Mouse (Mus musculus): Measurements from ENCODE around the gene Cd3g.

GRCm38 (mm10) chr9:44965126-44965832 lies 15.0 kb downstream of the Cd3g start, which contains the start of gene Ube4a:
- TF ChIP-seq POLR2A (IDR thresholded peaks at IDR 0.05; ENCODE audit: borderline replicate concordance, extremely low read depth, insufficient read depth, insufficient read length, poor library complexity, severe bottlenecking): peak; percentile 25; the same call in 1 of the 2 replicates
- TF ChIP-seq CTCF (IDR thresholded peaks at IDR 0.05; ENCODE audit: borderline replicate concordance, extremely low read depth, insufficient read depth, insufficient read length): no peak
